Mouse (Mus musculus): ENCODE measurements around the gene Fam169b. TPM values are rescaled to one million over a fixed set of nuclear protein-coding genes. Genes with fewer than 3 reads are reported as not detected.

Fam169b gene
- polyA plus RNA-seq, 1 experiment from 2014 or later, result 2.0 TPM

DNA sequence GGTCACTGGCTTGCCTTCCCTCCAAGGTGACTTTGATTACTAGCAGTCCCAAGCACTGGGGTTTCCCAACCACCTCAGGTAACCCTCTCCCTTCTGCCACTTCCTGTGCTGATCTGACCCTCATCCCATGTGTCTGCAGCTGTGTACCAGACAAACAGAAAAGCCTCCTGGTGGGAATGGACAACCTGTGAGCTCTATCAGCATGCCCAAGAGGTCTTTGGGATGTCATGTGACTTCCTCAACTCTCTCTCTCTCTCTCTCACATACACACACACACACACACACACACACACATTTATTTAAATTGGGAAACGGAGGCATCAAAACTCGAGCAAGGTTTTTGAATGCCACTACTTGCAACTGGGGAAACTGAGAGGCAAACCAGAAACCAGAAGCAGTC lies 15.9 kb upstream of the Fam169b start:
- Histone ChIP-seq H3K36me3 (replicated peaks; ENCODE audit: control insufficient read depth, insufficient read depth, low read depth, low read length) (no peaks in the 10 kb centered on the region), H3K4me3 (ENCODE audit: low read depth, low read length) (no peak overlapping the region), H3K9ac (replicated peaks; ENCODE audit: low read length) (no peak overlapping the region), H3K27me3 (ENCODE audit: control insufficient read depth, insufficient read depth, low read length) (no peaks in the 10 kb centered on the region), H3K9me3 (replicated peaks; ENCODE audit: control insufficient read depth, low read length) (no peaks in the 10 kb centered on the region), H3K27ac (replicated peaks; ENCODE audit: low read depth, low read length) (no peak overlapping the region), H3K4me1 (ENCODE audit: control insufficient read depth, insufficient read depth, low read length) (no peaks in the 10 kb centered on the region), H3K4me2 (ENCODE audit: low read depth, low read length) (no peak overlapping the region)
- 71% methylated on average over 2 of the region's 2 CpGs for WGBS
- DNase-seq (ENCODE audit: low spot score) (no peak), ATAC-seq (replicated peaks; ENCODE audit: insufficient number of reproducible peaks, low FRiP score, low TSS enrichment, low read depth) (no peak)

DNA sequence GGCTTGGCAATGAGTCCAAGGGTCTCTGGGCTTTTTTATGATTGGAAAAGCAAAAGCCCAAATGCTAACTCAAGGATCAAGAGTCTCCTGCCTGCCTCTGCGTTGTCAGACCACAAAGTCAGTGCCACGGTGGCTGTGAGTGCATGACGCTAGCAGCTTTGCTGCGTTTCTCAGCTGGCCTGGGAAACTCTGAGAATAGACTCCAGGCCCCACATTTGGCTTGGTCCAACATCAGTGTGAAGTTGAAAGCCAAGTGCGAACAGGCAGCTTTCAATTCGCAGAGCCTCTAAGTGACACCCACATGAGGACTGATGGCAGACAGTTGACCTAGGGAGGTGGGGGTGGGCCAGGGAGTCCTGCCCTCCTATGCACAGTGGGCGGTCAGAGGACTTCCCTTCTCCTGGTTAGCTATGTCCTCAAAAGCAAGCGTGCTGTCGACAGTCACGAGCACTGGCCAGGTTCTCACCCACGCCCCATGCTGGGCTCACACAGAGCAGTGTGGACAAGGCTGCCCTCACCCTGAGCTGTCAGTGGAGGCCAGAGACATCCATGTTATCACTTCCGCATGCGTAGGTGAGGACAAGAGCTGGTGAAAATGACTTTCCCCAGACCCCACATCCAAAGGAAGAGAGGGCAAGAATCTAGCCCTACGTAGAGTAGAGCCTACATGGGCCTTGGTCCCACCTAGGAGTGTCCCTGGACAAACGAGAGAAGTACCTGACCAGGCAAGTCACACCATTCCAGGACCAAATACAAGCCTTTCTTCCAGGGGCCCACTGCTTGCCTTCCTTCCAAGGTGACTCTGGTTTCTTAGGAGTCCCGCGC lies 15.1 kb upstream of the Fam169b start:
- WGBS, result 84% methylated on average over 17 of the region's 17 CpGs

DNA sequence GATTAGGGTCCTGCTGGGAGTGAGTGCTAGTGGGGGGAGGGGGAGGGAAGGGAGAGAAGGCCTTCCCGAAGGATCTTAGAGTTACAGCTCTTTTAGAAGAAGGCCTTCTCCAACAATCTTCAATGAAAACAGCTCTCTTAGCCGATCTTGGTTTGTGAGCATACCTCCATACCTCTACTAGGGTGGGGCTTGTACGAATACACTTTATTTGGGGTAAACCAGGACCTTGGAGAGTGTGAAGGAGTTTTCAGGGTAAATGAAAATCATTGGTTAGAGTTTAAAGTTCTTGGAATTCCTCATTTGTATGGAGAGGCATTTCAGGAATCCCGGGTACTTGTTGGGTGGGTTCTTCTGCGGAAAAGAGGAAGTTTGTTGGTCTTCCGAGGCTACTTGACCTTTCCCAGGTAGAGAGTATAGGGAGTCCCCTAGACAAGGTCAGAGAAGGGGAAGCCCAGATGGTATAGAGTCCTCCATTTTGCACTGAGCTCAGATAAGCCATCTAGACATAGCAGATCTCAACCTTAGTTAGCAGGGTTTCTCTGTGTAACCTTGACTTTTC lies 14.0 kb upstream of the Fam169b start:
- 73% methylated on average over 6 of the region's 6 CpGs for WGBS

More for the DNA sequence above, 15.1 kb upstream of the Fam169b start:
- Histone ChIP-seq H3K27ac (replicated peaks; ENCODE audit: low read depth, low read length) (no peak overlapping the region), H3K4me1 (ENCODE audit: control insufficient read depth, insufficient read depth, low read length) (0 out of 2 replicates have a peak, but pooled peaks cover under 1% of the 10 kb centered on the region), H3K36me3 (replicated peaks; ENCODE audit: control insufficient read depth, insufficient read depth, low read depth, low read length) (no peaks in the 10 kb centered on the region), H3K27me3 (ENCODE audit: control insufficient read depth, insufficient read depth, low read length) (no peaks in the 10 kb centered on the region), H3K4me2 (ENCODE audit: low read depth, low read length) (no peak overlapping the region), H3K9me3 (replicated peaks; ENCODE audit: control insufficient read depth, low read length) (no peaks in the 10 kb centered on the region), H3K9ac (replicated peaks; ENCODE audit: low read length) (no peak overlapping the region), H3K4me3 (ENCODE audit: low read depth, low read length) (no peak overlapping the region)
- DNase-seq (ENCODE audit: low spot score) (no peak), ATAC-seq (replicated peaks; ENCODE audit: insufficient number of reproducible peaks, low FRiP score, low TSS enrichment, low read depth) (no peak)

DNA sequence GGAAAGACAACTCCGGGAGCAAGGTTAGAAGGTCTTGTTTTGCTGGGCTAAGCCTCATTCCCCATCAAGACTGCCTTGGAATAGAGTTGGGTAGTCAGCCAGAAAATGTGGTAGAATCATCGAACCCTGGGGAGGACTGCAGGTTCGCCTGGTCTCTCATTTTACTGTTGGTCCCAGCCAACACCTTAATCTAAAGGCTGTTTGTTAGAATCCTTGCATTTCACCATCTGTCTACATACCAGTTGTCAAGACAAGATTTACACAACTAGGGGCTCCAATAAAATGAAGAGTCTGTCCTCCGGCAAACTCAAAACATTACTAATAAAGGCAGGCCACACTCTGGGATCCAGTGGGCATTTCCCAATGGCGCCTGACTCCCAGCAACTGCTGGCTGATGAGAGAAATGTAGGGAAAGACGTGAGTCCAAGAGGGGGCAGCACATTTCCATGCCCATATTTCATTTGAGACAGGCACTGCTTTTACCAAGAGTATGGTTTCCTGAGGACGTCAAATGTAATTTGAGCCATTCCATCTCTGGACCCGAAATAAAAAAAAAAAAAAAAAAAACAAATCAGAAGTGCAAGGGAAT lies 10.9 kb upstream of the Fam169b start:
- no peak overlapping the region for H3K4me2 ChIP-seq (ENCODE audit: low read depth, low read length)
- H3K27ac ChIP-seq (replicated peaks; ENCODE audit: low read depth, low read length), result no peak overlapping the region
- 52% methylated on average over 8 of the region's 8 CpGs for WGBS
- H3K9me3 ChIP-seq (replicated peaks; ENCODE audit: control insufficient read depth, low read length), result no peaks in the 10 kb centered on the region
- H3K4me3 ChIP-seq (ENCODE audit: low read depth, low read length), result no peak overlapping the region
- DNase-seq (ENCODE audit: low spot score) (peak; percentile 26), ATAC-seq (replicated peaks; ENCODE audit: insufficient number of reproducible peaks, low FRiP score, low TSS enrichment, low read depth) (no peak)
- no peaks in the 10 kb centered on the region for H3K36me3 ChIP-seq (replicated peaks; ENCODE audit: control insufficient read depth, insufficient read depth, low read depth, low read length)
- no peaks in the 10 kb centered on the region for H3K27me3 ChIP-seq (ENCODE audit: control insufficient read depth, insufficient read depth, low read length)
- no peak overlapping the region for H3K9ac ChIP-seq (replicated peaks; ENCODE audit: low read length)
- H3K4me1 ChIP-seq (ENCODE audit: control insufficient read depth, insufficient read depth, low read length), result 0 out of 2 replicates have a peak, but pooled peaks cover 2% of the 10 kb centered on the region

More for the DNA sequence above, 14.0 kb upstream of the Fam169b start:
- ATAC-seq (replicated peaks; ENCODE audit: insufficient number of reproducible peaks, low FRiP score, low TSS enrichment, low read depth), result no peak
- DNase-seq (ENCODE audit: low spot score), result no peak
- no peak overlapping the region for H3K4me3 ChIP-seq (ENCODE audit: low read depth, low read length)
- no peak overlapping the region for H3K27ac ChIP-seq (replicated peaks; ENCODE audit: low read depth, low read length)
- no peaks in the 10 kb centered on the region for H3K27me3 ChIP-seq (ENCODE audit: control insufficient read depth, insufficient read depth, low read length)
- H3K4me2 ChIP-seq (ENCODE audit: low read depth, low read length), result no peak overlapping the region
- H3K9ac ChIP-seq (replicated peaks; ENCODE audit: low read length), result no peak overlapping the region
- 0 out of 2 replicates have a peak, but pooled peaks cover 2% of the 10 kb centered on the region for H3K4me1 ChIP-seq (ENCODE audit: control insufficient read depth, insufficient read depth, low read length)
- no peaks in the 10 kb centered on the region for H3K36me3 ChIP-seq (replicated peaks; ENCODE audit: control insufficient read depth, insufficient read depth, low read depth, low read length)
- no peaks in the 10 kb centered on the region for H3K9me3 ChIP-seq (replicated peaks; ENCODE audit: control insufficient read depth, low read length)

DNA sequence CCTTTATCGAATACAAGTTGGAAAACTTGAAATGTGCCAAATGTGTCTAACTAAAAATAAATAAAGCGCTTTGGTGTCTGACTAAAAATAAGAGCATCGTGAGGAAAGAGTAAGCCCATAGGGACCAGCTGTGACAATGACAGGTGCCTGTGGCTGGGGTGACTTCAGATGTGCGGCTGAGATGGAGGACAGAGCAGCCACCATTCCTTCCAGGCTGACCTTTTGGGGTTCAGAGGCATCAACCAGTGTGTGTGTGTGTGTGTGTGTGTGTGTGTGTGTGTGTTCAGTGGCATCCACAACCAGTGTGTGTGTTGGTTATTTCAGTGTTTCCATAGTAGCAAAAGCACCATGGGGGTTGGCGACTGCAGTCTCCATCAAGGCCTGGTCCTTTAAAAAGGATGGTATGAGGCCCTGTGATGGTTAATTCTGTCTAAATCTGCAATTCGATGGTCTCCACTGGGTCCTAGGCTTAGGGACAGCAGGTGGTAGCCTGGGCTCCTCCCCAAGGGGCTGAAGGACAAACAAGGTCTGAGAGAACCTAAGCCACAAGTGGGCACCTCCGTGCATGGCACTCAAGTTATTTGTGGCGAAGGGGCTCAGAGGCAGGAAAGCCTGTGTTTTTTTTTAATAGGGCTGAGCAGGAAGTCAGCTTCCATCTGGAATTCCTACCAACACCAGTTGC lies 10.2 kb upstream of the Fam169b start:
- ATAC-seq (replicated peaks; ENCODE audit: insufficient number of reproducible peaks, low FRiP score, low TSS enrichment, low read depth) (no peak), DNase-seq (ENCODE audit: low spot score) (no peak)
- no peak overlapping the region for H3K27ac ChIP-seq (replicated peaks; ENCODE audit: low read depth, low read length)
- H3K4me2 ChIP-seq (ENCODE audit: low read depth, low read length), result peak overlapping the region; percentile 10; the same call in 1 of the 2 replicates
- no peaks in the 10 kb centered on the region for H3K27me3 ChIP-seq (ENCODE audit: control insufficient read depth, insufficient read depth, low read length)
- 0 out of 2 replicates have a peak, but pooled peaks cover 2% of the 10 kb centered on the region for H3K4me1 ChIP-seq (ENCODE audit: control insufficient read depth, insufficient read depth, low read length)
- H3K4me3 ChIP-seq (ENCODE audit: low read depth, low read length), result no peak overlapping the region; the same call in 1 of the 2 replicates
- no peaks in the 10 kb centered on the region for H3K9me3 ChIP-seq (replicated peaks; ENCODE audit: control insufficient read depth, low read length)
- no peak overlapping the region for H3K9ac ChIP-seq (replicated peaks; ENCODE audit: low read length)
- WGBS, result 46% methylated on average over 8 of the region's 8 CpGs
- H3K36me3 ChIP-seq (replicated peaks; ENCODE audit: control insufficient read depth, insufficient read depth, low read depth, low read length), result no peaks in the 10 kb centered on the region

DNA sequence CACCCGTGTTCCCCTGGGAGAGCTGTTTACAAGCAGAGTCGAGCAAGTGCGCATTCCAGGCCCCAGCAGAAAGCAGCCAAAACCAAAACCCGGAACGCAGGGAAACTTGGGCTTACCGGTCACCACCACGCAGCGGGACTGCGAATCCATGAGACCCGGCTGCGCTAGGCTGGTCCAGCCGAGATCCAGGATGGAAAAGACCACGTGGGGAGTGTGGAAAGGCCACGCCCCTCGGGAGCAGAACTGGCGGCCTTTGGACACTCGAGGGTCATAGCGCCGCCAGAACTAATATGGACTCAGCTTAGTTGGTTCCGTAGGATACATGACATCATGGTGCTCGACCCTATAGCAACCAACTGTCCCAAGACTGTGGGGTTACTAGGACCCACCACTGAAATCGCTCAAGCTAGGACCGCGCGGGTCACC lies 9.6 kb upstream of the Fam169b start, which contains the start of gene Pgpep1l:
Pgpep1l (minus strand) TSS at position 206 of the 426 bp plus-strand sequence.
- Histone ChIP-seq H3K4me2 (ENCODE audit: low read depth, low read length) (peak within 1 kb of the TSS; percentile 10), H3K9me3 (replicated peaks; ENCODE audit: control insufficient read depth, low read length) (no peaks in the 10 kb centered on the region), H3K4me1 (ENCODE audit: control insufficient read depth, insufficient read depth, low read length) (0 out of 2 replicates have a peak, but pooled peaks cover 2% of the 10 kb centered on the region), H3K27ac (replicated peaks; ENCODE audit: low read depth, low read length) (no peak within 1 kb of the TSS), H3K36me3 (replicated peaks; ENCODE audit: control insufficient read depth, insufficient read depth, low read depth, low read length) (no peaks in the 10 kb centered on the region), H3K4me3 (ENCODE audit: low read depth, low read length) (peak within 1 kb of the TSS; percentile 3; the same call in 1 of the 2 replicates), H3K27me3 (ENCODE audit: control insufficient read depth, insufficient read depth, low read length) (no peaks in the 10 kb centered on the region), H3K9ac (replicated peaks; ENCODE audit: low read length) (no peak within 1 kb of the TSS)
- DNase-seq (ENCODE audit: low spot score) (peak; percentile 53), ATAC-seq (replicated peaks; ENCODE audit: insufficient number of reproducible peaks, low FRiP score, low TSS enrichment, low read depth) (no peak; the same call in 1 of the 2 replicates)
- 3% methylated on average over 25 of the region's 25 CpGs for WGBS

DNA sequence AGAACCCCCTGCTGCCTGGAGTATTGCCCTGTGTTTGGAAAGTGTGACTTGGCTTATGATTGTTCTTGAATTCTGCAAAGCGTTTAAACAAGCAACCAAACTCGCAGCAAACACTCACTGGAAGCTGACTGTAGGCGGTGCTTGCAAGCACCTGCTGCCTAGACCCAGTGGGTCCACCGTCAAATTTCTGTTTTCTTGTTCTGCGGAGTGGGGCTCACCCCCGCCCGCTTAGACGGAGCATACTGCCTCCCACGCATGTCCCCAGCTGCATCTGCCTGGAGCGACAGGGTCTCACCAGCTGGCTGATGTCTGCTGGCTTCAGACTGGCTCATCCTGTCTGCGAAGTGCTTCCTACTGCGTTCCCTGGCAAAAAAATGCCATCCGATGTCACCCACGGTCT lies 9.1 kb upstream of the Fam169b start:
- no peak overlapping the region for H3K9ac ChIP-seq (replicated peaks; ENCODE audit: low read length)
- WGBS, result 16% methylated on average over 14 of the region's 14 CpGs
- H3K4me1 ChIP-seq (ENCODE audit: control insufficient read depth, insufficient read depth, low read length), result 0 out of 2 replicates have a peak, but pooled peaks cover 2% of the 10 kb centered on the region
- H3K4me3 ChIP-seq (ENCODE audit: low read depth, low read length), result no peak overlapping the region
- ATAC-seq (replicated peaks; ENCODE audit: insufficient number of reproducible peaks, low FRiP score, low TSS enrichment, low read depth) (no peak), DNase-seq (ENCODE audit: low spot score) (peak; percentile 18)
- no peaks in the 10 kb centered on the region for H3K9me3 ChIP-seq (replicated peaks; ENCODE audit: control insufficient read depth, low read length)
- no peak overlapping the region; the same call in 1 of the 2 replicates for H3K4me2 ChIP-seq (ENCODE audit: low read depth, low read length)
- H3K36me3 ChIP-seq (replicated peaks; ENCODE audit: control insufficient read depth, insufficient read depth, low read depth, low read length), result no peaks in the 10 kb centered on the region
- no peak overlapping the region for H3K27ac ChIP-seq (replicated peaks; ENCODE audit: low read depth, low read length)
- no peaks in the 10 kb centered on the region for H3K27me3 ChIP-seq (ENCODE audit: control insufficient read depth, insufficient read depth, low read length)

Measured in embryonic facial prominence, embryonic 11.5 days (tissue).